Mouse (Mus musculus) skeletal muscle tissue, adult 2 months (tissue): Measurements from ENCODE around the gene Gm20532.
A peak's percentile ranks its signal among the peaks of the same experiment; 100 is the strongest.

Source experiments
- DNase-seq: peaks from one replicate; pipeline ENCODE4 v3.0.0-alpha.2; 2012; ENCODE audit warnings: low read depth, low spot score

Gene Gm20532

GRCm38 (mm10) chr2:26617928-26618327 is 31.5 kb downstream of the Gm20532 start:
- no peak for DNase-seq

GRCm38 (mm10) chr2:26621246-26621645 is 34.8 kb downstream of the Gm20532 start:
- DNase-seq: no peak

- DNase-seq: no peak
These were observed 36.5 kb downstream of the Gm20532 start for GRCm38 (mm10) chr2:26622984-26623383.

GRCm38 (mm10) chr2:26625419-26625818 is 39.0 kb downstream of the Gm20532 start:
- no peak for DNase-seq

- DNase-seq: no peak
These were observed 39.6 kb downstream of the Gm20532 start for GRCm38 (mm10) chr2:26626081-26626480.

GRCm38 (mm10) chr2:26627921-26628739 is 41.7 kb downstream of the Gm20532 start, which contains the start of gene Fam69b:
Fam69b (plus strand) TSS chr2:26628457.
- DNase-seq: no peak

- DNase-seq: no peak
These were observed 42.5 kb downstream of the Gm20532 start for GRCm38 (mm10) chr2:26628792-26629437.

GRCm38 (mm10) chr2:26632541-26633395 is 46.3 kb downstream of the Gm20532 start:
- DNase-seq: no peak

GRCm38 (mm10) chr2:26633953-26634530 is 47.6 kb downstream of the Gm20532 start:
- no peak for DNase-seq

- DNase-seq: no peak
These were observed 48.4 kb downstream of the Gm20532 start for GRCm38 (mm10) chr2:26634629-26635488.

GRCm38 (mm10) chr2:26635489-26636324 is 49.3 kb downstream of the Gm20532 start:
- DNase-seq: no peak

GRCm38 (mm10) chr2:26636325-26636635 is 49.8 kb downstream of the Gm20532 start:
- no peak for DNase-seq

- no peak for DNase-seq
These were observed 51.0 kb downstream of the Gm20532 start for GRCm38 (mm10) chr2:26637316-26637932.

GRCm38 (mm10) chr2:26638039-26638438 is 51.6 kb downstream of the Gm20532 start:
- DNase-seq: no peak

- no peak for DNase-seq
These were observed 52.1 kb downstream of the Gm20532 start for GRCm38 (mm10) chr2:26638572-26638971.

GRCm38 (mm10) chr2:26639083-26639482 is 52.6 kb downstream of the Gm20532 start:
- DNase-seq: no peak

GRCm38 (mm10) chr2:26639838-26640830 is 53.7 kb downstream of the Gm20532 start:
- DNase-seq: peak; percentile 92

GRCm38 (mm10) chr2:26641006-26641647 is 54.7 kb downstream of the Gm20532 start:
- DNase-seq: no peak
